Mouse (Mus musculus): Measurements from ENCODE around the gene 2310022B05Rik.

Gene 2310022B05Rik

DNA sequence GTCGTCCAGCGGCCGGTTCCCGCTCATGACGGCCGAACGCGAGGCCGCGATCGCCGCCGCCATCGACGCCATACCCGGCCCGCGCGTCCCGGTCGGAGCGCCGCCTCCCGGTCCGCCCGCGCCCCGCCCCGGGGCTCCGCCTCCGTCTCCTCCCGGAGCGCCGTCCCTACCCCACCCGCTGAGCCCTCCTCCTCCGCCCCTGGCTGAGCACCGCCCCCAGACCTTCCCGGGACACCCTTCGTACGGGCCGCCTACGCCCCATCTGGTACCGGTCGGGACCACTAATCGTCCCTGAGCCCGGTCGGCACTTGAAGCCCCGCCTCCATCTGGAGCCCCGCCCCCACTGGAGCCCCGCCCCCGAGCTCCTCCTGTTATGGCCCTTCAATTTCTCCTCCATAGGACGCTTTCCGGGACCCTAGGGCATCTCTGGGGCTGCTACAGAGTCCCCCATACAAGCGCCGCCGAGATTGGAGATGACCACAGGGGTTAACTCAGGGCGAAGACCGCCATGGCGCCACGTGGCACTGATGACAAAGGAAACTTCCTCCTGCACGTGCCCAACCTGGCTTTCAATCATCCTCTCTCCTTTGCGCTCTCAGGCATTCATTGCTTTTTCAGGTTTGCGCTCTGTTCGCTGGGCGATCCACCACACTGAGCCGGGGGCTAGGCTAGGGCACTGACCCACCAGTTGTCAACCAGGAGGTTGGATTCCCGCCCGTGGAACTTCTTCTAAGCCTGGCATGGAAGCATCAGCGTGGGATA lies at the start of gene 2310022B05Rik:
Gene 2310022B05Rik, minus strand, starts transcription at position 258 of the 762 bp plus-strand sequence.
- DNase-seq, result peak; percentile 94

DNA sequence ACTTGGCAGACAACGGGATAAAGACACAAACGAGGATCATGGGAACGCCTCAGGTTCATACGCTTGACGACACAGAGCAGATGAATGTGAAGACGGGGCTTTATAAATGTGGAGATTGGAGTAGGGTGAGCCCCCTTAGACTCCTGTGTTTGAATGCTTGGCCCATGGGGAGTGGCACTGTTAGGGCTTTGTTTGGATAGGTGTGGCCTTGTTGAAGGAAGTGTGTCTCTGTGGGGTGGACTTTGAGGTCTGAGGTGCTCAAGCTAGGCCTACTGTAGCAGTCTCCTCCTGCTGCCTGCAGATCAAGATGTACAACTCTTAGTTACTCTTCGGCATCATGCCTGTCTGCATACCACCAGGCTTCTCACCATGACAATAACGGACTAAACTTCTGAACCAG lies 42.7 kb upstream of the 2310022B05Rik start:
- DNase-seq, result no peak

DNA sequence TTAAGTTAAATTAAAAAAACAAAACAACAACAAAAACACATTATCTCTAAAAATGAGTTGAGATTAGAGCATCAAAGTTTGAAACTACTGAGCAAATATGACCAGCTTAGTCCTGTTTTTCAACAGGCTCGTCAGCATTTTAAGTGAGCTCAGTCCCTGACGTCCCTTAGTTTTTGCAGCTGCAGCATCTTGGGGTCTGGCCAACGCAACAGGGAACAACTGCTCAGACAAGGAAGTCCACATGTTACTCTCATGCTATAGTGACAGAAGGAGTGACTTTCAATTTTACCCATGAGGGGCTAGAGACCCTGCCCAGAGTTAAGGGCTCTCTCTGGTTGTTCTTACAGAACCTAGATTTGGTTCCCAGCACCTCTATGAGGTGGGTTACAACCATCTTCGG lies 41.2 kb upstream of the 2310022B05Rik start:
- no peak for DNase-seq

DNA sequence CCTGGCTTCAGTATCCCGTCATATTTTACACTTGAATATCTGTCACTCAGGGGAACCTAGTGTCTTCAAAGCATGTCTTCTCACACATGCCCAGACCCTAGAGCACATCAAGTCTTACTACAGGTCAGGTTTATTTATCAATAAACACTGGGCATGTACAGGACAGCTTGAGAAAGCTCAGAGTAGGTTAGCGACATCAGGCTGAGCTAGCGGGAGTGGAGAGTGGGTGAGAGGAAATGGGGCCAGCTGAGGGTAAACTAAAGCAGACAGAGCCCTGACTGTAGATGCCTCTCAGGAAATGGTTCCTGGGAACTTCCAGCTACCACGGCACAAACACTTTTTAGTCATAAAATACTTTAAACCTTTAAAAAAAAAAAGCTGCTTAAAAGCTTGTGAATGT lies 40.4 kb upstream of the 2310022B05Rik start:
- DNase-seq, result no peak

DNA sequence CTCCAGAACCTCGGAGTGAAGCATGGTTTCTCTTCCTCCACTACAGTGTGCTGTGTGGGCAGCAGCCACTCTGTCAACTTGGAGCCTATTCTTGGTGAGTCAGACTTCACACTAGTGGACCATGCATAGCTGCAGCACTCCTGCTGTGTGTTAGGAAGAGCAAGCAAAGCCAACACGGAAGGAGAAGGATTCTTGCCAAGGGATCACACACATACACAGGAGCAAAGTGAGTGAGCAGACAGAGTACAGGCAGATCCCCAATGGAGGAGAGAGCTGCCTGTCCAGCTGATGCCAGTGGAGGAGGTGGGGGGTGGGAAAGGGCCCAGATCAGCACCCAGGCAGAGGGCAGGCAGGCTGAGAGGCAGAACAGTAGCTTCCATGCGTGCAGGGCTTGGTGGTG lies 39.0 kb upstream of the 2310022B05Rik start:
- DNase-seq, result no peak

DNA sequence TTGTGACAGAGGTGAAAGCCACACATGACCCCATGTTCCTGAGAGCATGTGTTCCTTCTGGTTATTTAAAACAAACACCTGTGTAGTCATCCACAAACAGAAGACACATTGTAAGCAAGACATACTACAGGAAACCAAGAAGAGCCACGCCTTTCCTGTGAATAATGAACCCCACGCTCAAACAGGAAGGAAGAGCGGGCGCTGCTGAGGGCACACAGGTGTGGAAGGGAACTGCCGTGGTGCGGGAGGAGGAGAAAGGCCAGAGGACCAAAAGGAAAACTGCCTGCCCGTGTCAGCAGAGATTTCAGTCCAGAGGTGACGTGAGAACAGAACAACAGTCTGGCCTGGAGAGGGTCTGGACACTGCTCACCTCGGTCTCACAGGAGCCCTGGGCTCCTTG lies 37.9 kb upstream of the 2310022B05Rik start:
- no peak for DNase-seq

DNA sequence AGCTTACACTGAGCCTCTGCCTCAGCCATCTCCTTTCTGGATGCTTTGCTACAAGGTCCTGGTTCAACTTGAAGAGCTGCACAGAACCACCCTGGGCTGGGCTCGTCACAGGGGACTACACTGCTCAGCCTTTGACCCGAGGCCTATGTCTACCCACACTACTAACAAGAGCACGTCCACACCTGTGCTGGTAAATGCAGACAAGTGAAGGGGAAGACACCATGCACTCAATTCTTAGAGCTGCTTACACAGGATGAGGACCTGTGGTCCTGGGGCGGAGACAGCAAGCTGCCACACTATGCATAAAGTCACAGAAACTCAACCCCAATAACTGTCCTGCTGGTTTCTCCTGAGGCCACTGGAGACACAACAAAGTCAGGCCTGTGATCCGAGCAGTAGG lies 37.1 kb upstream of the 2310022B05Rik start:
- no peak for DNase-seq

DNA sequence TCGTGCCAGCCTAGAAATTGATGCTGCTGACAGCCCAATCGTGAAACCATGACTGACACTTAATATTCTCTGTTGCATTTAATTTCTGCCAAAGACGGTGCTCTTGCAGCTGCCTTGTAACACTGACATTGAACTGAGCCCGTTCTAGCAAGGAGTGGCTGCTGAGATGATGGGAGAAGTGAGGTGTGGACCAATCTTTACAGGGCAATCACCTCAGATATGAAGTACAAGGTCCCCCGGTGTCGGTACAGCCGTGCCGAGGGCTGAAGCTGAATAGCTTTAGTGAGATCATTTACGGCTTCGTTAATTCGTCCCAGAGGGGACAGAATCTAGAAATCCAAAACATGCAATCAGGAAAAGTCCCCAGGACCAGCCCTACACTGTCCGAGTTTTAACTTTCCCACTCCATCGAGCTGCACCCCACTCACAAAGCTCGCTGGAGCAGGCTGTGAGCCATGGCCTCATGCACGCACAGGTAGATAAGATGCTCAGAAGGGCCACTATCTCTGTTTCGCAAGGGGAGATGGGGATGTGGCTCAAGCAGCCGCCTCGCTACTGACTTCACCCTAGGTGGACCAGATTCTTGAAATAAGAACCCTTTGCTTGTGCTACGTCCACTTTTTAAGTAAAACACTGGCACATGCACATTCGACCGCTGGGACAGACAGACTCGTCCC lies 32.4 kb upstream of the 2310022B05Rik start:
- no peak for DNase-seq

DNA sequence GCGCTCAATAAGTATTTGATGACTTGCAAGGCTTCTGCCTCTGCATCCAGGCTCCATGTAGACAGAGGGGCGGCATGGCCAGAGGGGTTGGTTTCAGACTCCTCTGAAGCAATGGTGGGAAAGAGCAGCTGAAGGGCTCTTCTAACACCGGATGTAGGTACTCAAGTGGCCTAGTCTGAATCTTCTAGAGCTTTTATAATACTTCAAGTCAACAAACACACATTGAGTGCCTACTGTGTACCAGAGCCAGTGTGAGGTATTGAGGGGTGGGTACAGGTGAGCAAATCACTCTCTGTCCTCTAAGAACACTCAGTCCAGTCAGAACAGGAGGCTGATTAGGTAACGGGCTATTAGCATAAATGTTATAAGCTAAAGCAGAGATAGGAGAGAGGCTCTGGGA lies 28.5 kb upstream of the 2310022B05Rik start:
- no peak for DNase-seq

DNA sequence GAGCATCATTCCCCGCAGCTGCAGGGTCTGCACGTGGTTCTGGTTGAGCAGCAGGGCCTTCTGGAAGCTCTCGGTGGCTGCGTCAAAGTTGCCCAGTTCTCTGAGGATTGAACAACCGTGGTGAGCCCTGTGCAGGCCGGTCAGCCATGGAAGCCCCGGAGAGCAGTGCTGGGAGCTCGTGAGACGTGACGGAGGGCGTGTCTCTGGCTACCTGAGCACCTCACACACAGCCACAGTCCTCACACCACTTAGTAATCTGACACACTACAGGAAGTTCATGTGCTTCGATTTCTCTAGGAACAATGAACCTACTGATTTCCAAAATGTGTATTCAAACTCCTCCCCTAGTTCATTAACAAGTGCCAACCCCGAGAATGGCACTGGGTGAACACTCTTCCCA lies 25.7 kb upstream of the 2310022B05Rik start:
- DNase-seq, result no peak

DNA sequence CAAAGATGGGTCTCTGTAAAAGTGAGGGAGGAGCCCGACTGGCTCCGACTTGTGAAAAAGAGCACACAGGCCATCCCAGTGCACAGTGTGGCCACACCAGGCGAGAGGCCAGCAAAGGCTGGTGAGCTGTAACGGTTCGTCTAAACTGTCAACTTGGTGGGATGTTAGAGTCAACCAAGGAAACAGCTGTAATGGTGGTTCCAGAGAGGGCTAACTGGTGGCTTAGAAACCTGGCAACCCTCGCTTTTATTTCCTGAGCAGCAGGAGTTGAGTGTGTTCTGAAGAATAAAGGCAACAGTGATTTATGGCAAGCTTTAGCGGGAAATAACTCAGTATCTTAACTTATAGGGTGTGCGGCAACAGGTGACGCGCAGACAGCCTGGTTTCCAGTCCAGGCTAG lies 19.0 kb upstream of the 2310022B05Rik start:
- no peak for DNase-seq

DNA sequence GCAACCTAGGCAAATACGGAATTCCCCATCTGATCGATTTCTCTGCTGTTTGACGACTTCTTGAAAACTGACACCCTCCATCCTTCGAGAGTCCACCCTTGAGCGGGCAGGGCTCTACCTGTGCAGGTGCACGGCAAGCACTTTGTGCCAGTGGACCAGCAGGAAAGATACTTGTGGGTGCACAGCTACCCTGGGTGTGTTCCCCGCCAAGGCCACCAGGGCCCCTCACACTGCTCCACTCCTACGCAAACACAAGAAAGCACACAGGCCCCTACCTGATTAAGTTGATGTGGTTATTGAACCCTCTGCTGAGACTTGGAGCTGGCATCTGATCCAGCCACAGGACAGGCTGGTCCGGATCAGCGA lies 18.6 kb upstream of the 2310022B05Rik start:
- no peak for DNase-seq

DNA sequence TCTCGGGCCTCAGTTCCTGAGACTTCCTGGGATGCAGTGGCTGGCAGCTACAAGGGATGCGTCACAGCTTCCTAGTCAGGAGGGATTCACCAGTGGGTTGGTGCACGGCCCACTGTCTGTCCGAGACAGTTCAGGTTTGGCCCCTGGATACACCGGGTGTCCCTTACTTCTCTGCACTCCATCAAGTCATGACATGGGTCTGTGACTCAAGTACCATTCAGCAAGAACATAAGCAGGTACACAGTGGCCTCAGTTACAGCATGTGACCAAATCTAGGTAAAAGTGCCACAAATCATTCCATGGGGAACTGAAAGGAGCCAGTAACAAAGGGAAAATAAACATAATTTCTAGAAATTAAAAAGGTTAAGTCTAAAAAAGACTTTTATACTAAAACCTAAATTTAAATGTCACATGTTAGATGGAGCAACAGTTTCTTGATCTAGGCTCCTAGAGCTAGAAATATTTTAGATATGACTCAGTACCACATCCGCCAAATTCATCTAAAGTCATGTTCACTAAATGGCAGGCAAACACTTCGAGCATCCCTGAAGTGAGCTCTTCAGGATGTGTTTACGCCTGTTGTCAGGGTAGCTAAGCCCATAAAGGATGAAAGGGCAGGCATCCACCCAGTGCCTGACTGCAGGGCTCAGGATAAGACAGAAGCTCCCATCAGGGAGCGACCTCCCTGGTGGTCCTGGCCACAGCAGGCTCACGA lies 18.1 kb upstream of the 2310022B05Rik start:
- no peak for DNase-seq

DNA sequence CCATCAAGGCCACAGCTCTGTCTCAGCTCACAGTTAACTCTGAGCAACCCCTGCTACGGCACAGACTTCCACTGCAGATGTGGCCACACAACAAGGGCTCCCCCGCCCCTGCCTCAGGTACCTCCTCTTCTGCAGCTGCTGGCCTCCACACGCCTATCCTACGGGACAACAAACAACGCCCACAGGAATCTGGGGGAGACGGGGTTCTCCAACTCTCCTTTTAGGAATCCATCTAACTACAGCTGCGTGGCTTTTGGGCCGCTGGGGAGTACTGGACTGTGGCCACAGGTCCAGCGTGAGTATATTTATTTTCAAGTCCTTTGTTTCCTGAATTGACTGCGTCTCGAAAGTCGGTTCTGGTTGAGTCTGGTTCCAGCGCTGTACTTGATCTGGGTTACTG lies 15.1 kb upstream of the 2310022B05Rik start:
- peak in 1 of 2 experiments; percentile 24 for DNase-seq

DNA sequence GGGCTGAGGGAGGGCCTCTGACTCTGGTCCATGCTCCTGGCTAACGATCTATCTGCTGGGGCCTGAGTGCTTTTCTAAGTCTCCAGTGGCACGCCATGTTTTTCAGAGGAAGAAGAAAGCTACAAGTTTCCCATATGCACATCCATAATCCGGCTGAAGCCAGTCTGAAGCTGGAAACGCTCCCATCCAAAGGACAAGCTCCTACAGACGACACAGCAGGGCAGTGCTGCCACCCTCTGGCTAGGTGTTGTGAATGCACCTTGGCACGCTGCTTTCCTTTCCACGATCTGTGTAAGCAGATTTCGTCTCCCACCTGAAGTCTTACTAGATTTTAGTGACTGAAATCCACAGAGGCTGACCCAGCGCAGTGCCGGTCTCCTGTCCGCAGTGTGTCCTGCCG lies 14.3 kb upstream of the 2310022B05Rik start:
- DNase-seq, result peak; percentile 88 to 91

DNA sequence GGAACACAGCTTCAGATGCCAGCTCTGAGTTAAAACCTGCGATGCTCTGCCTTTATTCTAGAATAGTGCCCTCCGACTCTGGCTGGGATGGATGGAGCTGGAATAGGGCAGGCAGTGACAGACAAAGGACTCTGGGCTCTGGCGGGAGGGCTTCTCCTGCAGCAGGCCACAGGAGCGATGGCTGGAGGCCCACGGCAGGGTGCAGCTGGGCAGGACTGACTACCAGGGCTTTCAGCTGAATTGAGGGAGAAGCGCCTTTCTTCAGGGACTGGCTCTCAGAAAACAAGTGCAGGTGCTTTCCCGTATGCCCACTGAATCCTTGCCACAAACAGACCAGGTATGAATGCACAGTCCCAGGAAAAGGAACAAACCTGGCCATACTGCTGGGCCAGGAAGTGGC lies 13.9 kb upstream of the 2310022B05Rik start:
- peak in 1 of 2 experiments; percentile 29 for DNase-seq

DNA sequence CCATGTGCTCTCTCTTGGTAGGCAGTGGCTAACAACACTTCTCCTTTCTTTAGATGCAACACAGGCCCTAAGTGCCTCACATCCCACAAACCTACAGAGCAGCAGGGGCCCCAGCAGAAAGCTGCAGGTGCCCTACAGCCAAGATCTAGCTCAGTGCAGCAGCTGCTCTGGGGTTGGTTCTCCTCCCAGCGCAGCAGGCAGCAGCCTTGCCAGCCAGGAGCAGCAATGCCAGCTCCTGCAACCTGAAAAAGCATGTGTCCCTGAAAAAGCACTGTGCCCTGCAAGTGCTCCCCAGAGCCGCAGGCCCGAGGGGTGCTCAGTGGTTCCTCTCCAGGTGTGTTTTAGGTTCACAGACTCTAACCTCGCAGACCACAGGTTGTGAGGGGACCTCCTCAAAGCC lies 13.5 kb upstream of the 2310022B05Rik start:
- no peak for DNase-seq

DNA sequence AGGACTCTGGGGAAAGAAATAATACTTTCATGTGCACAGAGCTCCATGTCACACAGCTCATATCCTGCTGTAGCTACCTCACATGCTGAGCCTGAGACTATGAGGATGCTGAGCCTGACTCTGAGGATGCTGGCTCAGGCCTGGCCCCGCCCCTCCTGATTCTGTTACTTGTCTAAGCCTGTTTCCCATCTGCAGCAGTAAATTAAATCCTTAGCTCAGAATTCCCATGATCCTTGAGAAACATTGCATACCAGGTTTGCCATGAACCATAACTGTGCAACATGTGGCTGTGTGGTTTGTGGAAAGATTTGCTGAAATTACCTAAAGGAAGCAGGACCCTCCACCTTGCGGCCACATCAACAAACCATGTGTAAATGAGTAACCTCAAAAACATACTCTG lies 9.2 kb upstream of the 2310022B05Rik start:
- DNase-seq, result no peak

DNA sequence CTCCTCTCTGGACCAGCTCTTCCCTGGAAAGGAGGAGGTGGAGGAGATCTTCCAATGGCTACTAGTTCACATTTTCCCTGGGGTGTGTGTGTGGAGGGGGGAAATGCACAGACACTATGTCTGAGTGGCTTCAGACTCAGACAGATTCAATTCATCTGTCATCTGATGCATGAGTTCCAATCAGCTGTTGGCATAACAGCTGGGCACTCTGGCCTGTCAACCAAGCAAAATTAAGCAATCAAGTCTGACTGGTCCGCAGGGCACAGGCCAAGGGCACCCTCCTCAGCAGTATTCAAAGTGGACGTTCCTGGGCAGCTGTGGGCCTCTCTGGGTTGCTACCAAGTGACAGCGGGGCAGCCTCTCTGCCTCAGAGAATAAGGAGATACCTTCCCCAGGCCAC lies 5.6 kb upstream of the 2310022B05Rik start:
- no peak for DNase-seq

DNA sequence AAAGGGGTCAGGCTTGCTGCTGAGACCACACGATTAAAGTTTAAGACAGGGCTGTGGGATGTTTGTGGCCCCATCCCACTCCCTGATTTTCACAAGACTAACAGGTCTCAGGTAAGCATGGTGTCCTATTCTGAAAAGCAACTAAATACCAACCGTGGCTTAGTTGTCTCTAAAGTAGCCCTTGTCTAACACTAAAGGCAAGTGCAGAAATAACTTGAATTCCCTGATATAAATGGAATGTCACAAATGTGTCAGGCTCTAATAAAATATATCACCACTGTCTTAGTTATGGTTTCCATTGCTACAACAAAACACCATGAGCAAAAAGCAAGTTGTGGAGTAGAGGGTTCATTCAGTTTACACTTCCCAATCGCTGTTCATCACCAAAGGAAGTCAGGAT lies 1.2 kb upstream of the 2310022B05Rik start:
- DNase-seq, result no peak

DNA sequence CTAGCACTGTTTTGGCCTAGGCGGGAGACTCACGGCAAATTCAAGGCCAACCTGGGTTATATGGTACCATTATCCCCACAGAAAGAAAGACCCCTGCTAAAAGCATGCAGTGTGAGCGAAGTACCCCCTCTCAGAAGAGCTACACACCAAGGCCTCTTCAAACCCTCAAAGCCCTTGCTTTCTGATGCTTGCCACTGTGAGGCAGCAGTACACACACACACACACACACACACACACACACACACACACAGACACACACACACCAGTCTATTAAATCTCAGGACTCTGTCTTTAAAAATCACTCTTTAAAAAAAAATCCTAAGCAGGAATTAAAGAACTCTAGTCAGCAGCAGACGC lies 683 bp upstream of the 2310022B05Rik start:
- peak; percentile 33 to 47 for DNase-seq

DNA sequence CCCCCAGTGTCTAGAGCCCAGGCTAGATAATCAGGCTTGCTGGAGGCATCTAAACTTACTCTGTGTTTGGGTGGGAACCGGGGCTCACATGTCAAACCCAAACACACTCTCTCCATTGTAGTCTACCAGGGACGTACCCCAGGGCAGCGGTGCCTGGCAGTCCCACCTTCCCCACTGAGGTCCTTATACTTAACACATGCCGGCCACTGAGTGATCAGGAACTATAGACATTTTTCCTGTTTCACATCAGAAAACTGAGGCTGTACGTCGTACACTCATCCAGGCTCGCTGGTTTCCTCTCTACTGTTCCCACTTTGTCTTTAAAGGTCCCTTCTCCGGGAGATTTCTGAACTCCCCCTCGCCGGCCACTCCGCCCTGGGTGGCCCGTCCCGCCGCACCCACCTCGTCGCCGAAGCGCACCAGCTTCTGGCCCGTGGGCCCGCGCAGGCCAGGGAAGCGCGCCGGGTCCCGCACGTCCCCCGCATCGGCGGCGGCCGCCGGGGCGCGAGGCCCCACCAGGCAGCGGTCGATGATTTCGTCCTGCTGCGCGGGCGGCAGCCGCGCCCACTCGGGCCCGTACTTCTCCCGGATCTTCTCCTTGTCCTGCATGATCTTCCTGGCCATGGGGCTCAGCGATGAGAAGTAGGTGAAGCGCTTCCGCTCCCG lies 590 bp downstream of the 2310022B05Rik start:
- no peak for DNase-seq

DNA sequence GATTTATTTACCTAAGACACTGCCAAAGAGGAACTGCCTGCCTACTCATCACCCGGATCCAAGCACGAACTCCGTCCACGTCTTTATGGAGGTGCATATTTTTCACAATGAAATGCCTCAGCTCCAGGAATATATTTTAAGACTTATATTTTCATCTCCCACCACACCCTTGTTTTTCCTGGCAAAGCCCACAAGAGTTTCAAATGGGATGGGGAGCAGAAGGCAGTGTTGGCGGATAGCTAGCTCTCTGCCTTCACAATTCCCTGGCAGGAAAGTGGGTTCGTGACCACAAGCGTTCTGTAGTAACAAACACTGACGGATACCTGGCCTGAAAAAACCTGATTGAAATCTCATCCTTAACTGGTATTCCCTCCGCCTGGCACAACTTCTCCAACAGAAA lies 1.4 kb downstream of the 2310022B05Rik start:
- peak in 1 of 2 experiments; percentile 24 for DNase-seq

All from kidney, postnatal 4 days (tissue).